Mouse (Mus musculus): Measurements from ENCODE around the gene Hist1h2bb.
A peak's percentile ranks its signal among the peaks of the same experiment; 100 is the strongest.

Gene Hist1h2bb

GRCm38 (mm10) chr13:23728472-23729191 is 17.9 kb upstream of the Hist1h2bb start:
- DNase-seq (ENCODE audit: low spot score): no peak

- no peak for DNase-seq (ENCODE audit: low spot score)
These were observed 17.4 kb upstream of the Hist1h2bb start for GRCm38 (mm10) chr13:23729192-23729525.

GRCm38 (mm10) chr13:23729706-23730105 is 16.8 kb upstream of the Hist1h2bb start:
- DNase-seq (ENCODE audit: low spot score): no peak

GRCm38 (mm10) chr13:23730479-23730878 is 16.1 kb upstream of the Hist1h2bb start:
- DNase-seq (ENCODE audit: low spot score): peak; percentile 73

- DNase-seq (ENCODE audit: low spot score): peak; percentile 48
These were observed 14.3 kb upstream of the Hist1h2bb start for GRCm38 (mm10) chr13:23732156-23732804.

GRCm38 (mm10) chr13:23737091-23737490 is 9.4 kb upstream of the Hist1h2bb start:
- DNase-seq (ENCODE audit: low spot score): no peak

- DNase-seq (ENCODE audit: low spot score): no peak
These were observed 8.5 kb upstream of the Hist1h2bb start for GRCm38 (mm10) chr13:23738041-23738440.

- peak; percentile 93 for DNase-seq (ENCODE audit: low spot score)
These were observed 7.9 kb upstream of the Hist1h2bb start, which contains the start of gene Hist1h1c for GRCm38 (mm10) chr13:23738677-23739068. Gene Hist1h1c, plus strand, starts transcription at chr13:23738808.

- DNase-seq (ENCODE audit: low spot score): peak; percentile 98
These were observed 7.2 kb upstream of the Hist1h2bb start for GRCm38 (mm10) chr13:23739069-23739921.

GRCm38 (mm10) chr13:23739922-23740252 is 6.6 kb upstream of the Hist1h2bb start:
- DNase-seq (ENCODE audit: low spot score): no peak

- DNase-seq (ENCODE audit: low spot score): no peak
These were observed 6.2 kb upstream of the Hist1h2bb start for GRCm38 (mm10) chr13:23740256-23740840.

- DNase-seq (ENCODE audit: low spot score): no peak
These were observed 5.6 kb upstream of the Hist1h2bb start for GRCm38 (mm10) chr13:23740910-23741309.

- DNase-seq (ENCODE audit: low spot score): no peak
These were observed 4.5 kb upstream of the Hist1h2bb start for GRCm38 (mm10) chr13:23742007-23742406.

GRCm38 (mm10) chr13:23743215-23743614 is 3.3 kb upstream of the Hist1h2bb start:
- no peak for DNase-seq (ENCODE audit: low spot score)

- no peak for DNase-seq (ENCODE audit: low spot score)
These were observed 2.6 kb upstream of the Hist1h2bb start for GRCm38 (mm10) chr13:23743963-23744362.

- no peak for DNase-seq (ENCODE audit: low spot score)
These were observed 1.8 kb upstream of the Hist1h2bb start for GRCm38 (mm10) chr13:23744421-23745380.

GRCm38 (mm10) chr13:23745381-23746161 is 963 bp upstream of the Hist1h2bb start, which contains the start of gene Hist1h3c:
Gene Hist1h3c, minus strand, starts transcription at chr13:23745602.
- peak; percentile 86 for DNase-seq (ENCODE audit: low spot score)

- DNase-seq (ENCODE audit: low spot score): no peak
These were observed 752 bp downstream of the Hist1h2bb start for GRCm38 (mm10) chr13:23747081-23747891.

- no peak for DNase-seq (ENCODE audit: low spot score)
These were observed 1.4 kb downstream of the Hist1h2bb start for GRCm38 (mm10) chr13:23747892-23748288.
